Mouse (Mus musculus): ENCODE results near the gene Map3k21. TPM values are rescaled to one million over a fixed set of nuclear protein-coding genes. Genes with fewer than 3 reads are reported as not detected.

Gene Map3k21
- total RNA-seq, 4 experiments from 2014 or later: 0.78 to 2.1 (median 1.2) TPM

DNA sequence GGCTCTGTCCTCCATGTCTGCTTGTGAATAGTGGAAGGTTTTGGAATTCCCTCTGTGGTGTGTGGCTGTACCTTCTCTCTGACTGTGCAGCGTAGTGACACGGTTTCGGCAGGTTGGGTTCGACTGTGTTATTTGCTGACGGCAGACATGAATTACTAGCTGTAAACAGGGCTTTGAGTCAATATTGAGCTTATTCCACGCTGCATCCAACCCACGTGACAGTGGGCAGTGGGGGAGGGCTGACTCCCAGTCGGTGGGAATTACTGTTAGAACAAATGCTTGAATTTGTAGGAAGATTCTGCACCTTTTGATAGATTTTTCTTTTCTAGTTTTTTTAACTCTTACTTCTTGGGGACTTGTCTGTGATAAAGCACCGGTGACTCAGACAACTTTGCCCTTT is 4.1 kb downstream of the Map3k21 start:
- no peak for DNase-seq (ENCODE audit: low spot score)

DNA sequence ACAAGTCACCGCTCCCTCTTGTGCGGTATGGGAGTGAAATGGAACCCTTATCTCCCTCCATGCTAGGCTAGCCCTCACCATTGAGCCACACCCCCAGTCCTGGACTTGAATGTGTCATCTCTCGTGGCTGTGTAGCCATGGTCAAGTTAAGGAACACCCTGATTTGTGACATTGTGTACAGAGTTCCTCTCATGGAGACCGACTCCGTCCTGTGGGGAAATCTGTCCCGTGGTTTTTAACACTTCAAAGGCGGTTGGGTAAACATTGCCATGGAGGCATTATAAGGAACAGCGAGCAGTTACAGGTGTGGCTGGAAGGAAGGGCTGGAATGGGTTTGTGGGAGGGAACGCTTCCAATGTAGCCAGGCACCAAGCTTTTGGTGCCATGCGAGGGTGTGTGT is 6.8 kb downstream of the Map3k21 start:
- DNase-seq (ENCODE audit: low spot score): no peak

DNA sequence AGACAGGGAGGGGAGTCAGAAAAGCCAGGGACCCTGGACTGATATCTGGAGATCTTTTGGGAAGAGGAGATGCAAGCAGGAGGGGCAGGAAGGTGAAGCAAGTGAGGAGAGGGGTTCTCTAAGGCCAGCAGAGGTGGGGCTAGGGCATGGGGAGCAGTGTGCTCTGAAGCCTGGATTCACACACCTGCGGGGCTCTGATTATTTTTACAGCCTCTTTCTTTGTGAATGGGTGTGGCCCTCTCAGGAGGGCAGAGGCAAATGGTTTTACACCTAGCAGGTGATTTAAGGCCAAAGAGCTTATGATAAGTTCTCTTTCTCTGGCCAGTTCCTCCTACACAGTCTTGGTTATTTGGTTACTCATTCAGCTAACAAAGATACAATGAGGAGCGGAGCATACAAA is 8.5 kb downstream of the Map3k21 start:
- no peak for DNase-seq (ENCODE audit: low spot score)

DNA sequence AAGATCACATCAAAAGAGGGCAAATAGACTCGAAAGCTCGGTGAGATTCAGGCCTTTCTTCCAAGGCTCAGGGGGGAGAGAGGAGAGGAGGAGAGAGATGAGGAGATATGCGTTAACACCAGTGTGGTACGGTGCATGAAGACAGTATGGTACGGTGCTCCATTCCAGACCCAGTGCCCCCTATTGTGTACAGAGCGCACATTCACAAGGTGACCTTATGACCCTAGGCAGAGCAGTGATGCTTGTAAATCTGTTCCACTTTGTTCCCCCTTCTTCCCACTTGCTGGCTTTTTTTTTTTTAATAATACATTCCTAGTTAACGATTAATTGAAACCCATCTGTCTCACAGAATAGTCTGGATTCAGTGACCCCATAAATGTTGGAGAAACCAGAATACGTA is 9.3 kb downstream of the Map3k21 start:
- no peak for DNase-seq (ENCODE audit: low spot score)

DNA sequence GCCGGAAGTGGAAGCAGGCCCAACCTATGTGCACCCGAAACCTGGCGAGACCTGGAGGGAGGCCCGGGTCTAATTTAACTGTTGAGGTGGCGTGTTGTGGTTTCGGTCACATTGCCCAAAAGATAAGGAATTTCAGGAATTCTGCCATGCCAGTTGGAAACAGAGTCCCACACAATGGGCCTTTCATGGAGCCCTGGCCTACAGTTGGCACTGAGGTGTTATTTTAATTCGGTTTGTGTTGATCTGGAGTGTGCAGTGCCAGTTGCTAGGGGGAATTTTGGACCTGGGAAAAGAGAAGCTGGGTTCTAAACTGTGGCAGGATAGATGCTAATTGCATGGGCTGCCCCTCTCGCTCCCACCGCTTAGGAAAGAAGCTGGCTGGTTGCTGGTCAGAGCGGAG is 10.0 kb downstream of the Map3k21 start:
- no peak for DNase-seq (ENCODE audit: low spot score)

DNA sequence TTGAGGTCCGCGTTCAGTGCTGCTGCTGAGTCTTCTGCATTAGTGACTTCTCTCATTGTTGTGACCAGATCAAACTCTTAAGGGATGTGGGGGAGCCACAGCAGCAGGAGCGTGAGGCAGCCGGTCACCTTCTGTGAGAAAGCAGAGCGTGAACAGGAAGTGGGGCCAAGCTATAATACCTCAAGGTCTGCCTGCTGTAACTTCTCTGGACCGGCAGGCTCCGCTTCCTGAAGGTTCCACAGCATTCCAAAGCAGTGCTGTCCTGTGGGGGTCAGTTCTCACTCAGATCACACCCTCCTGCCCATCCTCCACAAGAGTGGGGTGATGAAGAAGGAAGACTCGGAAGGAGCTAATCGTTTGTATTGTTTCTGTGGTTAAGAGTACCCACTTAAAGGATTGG is 10.5 kb downstream of the Map3k21 start:
- no peak for DNase-seq (ENCODE audit: low spot score)

DNA sequence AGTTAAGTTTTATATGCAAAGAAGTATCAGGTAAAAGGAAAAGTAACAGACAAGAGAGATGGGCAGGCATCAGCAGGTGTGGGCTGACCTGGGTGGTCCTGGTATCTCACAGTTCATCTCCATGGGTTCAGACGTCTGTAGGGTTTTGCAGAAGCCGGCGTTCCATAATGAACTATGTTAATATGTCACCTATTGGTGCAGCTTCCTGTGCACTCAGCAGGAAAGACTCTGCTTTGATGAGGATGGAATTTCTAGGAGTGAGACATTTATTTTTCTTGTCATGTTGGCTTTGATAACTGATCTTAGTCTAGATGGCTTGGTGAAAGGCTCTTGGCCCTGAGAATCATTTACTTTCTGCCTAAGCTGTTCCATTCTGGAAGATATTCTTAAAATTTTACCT is 12.1 kb downstream of the Map3k21 start:
- no peak for DNase-seq (ENCODE audit: low spot score)

DNA sequence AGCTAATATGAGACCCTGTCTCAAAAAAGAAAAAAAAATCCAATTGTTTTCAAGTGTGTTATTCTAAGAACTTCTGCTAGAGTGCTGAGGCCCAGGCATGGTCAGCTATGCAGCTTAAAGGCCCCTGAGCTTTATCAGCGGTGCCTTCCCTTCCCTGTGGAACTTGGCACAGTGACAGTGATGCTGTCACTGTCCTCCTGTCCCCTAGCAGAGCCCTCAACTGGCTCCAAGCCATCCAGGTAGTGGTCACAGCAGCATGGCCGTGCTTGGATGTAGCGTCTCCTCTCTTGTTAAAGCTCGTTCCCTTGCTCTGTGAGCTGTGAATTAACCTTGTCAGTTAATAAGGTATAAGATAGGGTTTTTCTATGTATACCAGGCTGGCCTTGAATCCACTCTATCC is 16.4 kb downstream of the Map3k21 start:
- DNase-seq (ENCODE audit: low spot score): no peak

DNA sequence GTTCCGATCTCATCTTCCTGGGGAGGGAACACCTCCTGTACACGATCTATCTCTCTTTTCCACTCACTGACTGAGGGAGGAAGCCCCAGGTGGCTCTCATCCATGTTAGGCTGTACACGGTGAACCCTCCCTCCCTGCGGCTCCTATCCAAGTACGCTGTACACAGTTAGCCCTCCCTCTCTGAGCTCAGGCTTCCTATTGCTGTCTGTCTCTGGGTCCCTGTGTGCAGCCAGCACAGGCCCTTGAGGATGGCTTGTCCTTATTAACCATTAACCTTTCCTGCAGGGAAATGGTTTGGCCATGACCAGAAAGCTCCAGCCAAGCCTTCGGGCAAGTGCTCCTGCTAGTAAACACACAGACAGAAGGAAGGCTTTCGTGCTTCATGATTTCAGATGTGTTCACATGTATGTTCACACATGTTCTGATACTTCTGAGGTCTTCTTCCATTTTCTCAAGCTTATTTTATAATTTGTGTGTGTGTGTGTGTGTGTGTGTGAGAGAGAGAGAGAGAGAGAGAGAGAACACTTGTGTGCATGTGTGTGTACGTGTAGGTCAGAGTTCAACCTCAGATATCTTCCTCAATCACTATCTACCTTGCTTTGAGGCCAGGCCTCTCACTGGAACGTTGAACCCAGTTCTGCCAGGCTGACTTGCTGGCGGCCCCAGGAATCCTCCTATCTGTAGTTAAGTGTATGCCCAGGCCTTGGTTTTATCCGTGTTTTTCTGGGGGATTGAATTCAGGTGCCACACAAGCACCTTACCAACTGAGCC is 20.2 kb downstream of the Map3k21 start:
- DNase-seq (ENCODE audit: low spot score): no peak

DNA sequence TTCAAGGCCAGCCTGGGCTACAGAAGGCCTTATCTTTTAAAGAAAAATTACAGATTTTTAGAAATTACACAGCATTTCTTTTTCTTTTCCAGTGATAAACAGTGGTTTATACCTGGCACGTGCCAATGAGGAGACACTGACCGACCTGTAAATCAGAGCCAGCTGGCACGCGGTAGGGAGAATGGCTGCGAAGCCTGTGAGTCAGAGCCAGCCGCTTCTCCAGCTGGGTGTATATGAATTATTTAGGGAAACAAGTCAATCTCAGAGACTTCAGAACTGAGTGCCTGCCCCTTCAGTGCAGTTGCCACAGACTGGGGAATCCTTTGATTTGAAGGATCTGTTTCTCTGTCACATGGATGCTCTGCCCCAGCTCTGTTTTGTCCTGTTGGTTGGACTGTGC is 21.6 kb downstream of the Map3k21 start:
- DNase-seq (ENCODE audit: low spot score): no peak

DNA sequence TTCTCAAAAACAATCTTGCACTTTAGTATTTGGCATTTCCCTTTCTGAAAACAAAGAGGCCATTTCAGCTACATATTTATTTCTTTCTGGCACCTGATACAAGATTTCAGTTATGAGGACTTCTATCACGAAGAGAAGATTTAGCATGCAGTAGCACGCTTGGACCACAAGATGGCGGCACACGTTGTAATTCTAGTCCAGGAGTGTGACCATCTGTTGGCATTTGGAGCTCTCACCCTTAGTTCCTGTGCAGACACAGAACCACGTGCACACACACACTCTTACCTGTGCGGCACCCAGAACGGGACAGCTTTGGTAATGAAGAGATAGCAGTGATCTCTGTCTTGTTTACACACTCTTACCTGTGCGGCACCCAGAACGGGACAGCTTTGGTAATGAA is 25.4 kb downstream of the Map3k21 start:
- DNase-seq (ENCODE audit: low spot score): peak; percentile 7

DNA sequence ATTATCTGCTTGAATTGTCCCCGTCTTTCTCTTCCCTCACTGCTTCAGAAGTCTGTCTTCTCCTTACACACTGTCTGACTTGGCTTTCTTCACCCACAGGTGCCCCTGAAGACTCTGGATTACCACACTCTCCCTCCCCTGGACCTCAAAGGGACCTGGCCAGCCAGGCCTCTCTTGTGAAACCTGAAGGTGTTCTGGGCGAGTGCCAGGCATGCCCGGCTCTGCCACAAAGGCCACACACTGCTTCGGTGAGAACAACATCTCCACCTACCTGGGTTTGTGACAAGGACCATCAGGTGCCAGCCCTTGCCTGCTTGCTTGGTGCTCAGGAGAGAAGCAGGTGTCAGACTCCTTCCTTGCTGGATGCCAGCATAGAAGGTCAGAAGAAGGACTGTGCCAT is 34.3 kb downstream of the Map3k21 start:
- no peak for DNase-seq (ENCODE audit: low spot score)

DNA sequence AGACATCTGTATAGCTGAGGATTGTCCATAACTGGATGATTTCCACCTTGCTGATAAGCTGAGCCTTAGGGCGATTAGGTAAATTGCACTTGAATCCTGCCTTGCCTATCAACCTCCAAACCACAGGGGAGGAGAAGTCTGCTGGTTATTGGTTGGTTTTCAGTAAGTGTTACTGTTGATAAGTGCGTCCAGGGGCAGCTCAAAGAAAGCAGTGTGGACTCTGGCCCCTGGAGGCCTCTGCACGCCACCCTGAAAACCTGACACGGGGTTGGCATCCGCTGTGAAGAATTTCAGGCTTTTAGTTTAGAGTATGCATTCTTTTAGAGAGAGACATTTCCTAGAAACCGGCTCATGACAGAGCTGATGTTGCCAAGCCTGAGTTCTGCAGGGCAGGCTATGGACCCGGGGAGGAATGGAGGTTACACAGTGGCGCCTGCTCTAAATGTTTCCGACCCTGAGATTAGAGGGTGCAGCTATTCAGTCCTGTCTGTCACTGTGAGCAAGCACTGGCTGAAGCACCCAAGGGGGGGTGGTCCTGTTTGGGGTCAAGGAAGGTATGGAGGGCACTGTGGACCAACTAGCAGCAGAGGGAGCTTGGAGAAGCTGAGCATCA is 38.6 kb downstream of the Map3k21 start:
- no peak for DNase-seq (ENCODE audit: low spot score)

DNA sequence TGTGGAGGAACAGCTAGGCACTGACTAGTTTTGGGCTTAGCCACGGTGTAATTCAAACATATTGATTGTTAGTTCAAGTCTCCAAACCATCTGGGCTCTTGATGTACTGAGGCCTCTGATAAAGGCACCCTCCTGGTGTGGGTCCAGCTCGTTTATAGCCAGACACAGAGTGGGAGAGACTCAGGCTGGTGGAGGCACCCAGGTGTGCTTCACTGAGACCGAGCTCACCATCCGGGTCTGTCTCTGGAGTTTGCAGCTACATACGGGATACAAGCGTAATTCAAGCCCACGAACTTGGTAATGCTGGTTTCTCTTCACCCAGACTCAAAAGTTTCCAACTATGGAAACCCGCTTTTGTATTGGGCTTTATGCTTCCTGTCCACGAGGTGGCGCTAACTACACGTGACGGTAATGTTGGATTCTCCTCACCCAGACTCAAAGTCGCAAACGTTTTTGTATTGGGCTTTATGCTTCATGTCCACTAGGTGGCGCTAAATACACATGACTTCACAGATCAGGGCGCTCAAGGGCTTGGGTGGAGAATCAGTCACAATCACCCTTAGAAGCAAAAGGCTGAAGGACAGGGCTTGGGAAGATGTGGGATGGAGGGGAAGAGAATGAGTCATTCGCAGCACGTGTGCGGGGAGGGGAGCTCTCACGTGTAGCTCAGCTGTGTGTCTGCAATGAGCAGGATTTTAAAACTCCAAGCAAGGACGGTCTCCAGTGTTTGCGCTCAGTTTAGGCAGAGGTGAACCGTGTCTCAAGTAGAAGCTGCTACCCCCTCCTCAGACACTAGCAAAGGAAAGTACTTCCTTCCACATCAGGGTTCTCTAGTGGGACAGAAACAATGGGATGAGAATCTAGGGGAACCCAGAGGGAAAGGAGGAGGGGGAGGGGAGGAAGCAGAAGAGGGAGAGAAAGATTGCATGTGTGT is 40.0 kb downstream of the Map3k21 start:
- peak; percentile 86 for DNase-seq (ENCODE audit: low spot score)

DNA sequence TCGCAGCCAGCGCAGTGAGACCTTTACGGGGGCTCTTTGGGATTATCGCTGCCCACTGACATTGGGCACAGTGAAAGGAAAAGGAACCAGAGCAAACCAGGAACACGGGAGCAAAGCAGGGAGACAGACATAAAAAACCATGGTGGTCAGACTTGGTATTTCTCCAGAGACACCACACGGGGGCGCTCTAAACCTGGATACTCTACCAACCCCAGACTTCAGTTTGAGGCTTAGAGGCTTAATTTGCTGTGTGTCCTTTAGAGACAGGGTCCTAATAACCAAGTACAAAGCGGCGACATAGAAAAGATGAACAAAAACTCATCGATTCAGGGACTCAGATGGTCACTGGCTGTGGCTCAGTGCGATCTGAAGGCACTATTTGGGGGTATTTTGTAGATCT is 45.4 kb downstream of the Map3k21 start:
- no peak for DNase-seq (ENCODE audit: low spot score)

DNA sequence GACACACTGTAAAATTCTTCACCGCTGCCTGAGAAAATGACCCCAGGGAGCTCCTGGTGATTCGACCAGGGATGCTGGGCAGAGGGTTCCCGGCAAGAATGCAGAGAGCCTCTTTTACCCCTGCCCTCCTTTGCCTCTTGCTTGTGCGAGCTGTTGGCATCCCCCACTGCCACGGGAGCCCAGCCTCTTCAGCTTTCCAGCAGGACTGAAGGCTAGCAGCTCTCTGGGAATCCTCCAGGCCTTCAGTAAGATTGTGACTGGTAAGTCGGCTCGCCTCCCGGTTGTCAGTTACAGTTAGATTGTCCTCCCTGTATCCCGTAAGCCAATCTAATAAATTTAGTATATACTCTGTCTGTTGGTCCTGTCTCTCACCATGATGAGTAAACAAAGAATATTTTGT is 46.5 kb downstream of the Map3k21 start:
- no peak for DNase-seq (ENCODE audit: low spot score)

DNA sequence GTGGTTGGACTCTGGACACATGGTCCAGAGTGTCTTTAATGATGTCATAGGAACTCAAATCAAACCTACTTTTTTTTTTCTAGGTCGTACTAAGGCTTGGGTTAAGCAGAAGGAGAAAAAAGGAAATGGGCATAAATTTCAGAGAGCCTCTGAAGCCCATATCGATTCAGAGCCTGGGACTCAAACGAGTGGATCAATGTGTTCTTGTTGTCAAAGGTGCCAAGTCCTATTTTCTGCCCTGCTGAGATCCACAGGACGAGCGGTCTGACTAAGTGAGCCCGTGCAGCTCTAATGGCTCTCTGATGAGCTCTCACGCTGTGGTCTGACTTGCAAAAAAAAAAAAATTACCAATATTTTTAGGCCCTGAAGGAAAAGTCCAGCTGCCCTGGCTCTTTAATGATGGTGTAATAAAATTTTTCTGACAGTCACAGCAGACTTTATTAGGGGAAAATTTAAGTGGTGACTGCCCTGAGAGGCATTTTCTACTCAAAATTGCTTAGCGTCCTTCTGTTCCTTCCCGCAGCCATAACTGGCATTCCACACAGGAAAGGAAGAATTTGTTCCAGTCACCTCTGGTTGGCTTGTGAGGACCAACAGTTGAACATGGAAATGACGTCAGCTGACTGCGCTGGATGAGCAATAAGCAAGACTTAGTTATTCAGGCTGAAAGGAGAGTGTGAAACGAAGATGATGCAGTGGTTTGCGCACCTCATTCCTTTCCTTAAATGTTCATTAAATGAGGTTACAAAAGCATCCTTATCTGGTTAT is 47.2 kb downstream of the Map3k21 start:
- no peak for DNase-seq (ENCODE audit: low spot score)

DNA sequence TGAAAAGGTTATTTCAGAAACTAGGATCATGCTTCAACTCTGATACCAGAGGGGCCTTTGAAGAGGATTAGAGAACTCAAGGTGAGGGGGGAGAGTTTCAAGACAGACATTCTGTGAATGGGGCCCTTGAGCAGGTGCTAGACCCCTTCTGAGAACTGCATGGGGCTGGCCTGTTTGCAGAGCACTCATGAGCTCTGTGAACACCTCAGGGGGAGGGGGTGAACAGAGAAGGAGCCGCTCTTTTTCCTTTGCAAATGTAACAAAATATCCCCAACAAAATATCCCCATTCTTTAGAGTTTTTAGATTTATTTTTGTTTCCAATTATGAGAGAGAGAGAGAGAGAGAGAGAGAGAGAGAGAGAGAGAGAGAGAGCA is 47.7 kb downstream of the Map3k21 start:
- DNase-seq (ENCODE audit: low spot score): no peak

DNA sequence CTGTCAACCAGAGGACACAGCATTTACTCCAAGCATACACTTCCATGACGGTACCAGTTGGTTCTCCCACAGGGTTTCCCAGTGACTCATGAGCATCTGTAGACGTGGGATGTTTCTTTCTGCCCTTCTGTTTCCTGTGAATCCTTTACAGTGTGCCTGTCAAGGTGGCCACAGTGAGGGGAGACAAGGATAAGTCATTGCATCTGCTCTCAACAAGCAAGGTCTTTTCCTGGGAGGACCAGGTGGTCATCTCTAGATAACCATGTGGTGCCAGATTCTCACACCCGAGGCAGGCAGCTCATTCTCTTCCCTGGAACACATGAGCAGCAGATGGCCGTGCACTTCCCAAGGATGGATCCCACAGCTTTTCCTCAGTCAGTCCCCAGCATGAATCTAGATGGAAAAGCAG is 49.1 kb downstream of the Map3k21 start:
- DNase-seq (ENCODE audit: low spot score): no peak

DNA sequence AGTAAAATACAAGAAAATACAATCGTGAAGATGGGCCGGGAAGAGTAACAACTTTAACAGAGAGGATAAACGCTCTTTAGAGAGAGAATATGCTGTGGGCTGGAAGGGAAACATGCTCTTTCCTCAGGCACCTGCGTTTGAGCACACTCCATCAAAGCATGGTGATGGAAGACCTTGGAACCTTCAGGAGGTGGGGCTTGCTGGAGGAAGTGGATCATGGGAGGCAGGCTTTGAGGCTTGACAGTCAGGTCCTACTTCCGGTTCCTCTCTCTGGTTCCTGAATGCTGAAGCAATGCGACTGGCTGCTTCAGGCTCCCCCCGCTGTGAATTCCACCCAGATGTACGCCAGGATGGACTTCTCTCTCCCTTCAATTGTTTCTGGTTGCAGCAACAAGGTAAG is 49.8 kb downstream of the Map3k21 start:
- DNase-seq (ENCODE audit: low spot score): no peak

DNA sequence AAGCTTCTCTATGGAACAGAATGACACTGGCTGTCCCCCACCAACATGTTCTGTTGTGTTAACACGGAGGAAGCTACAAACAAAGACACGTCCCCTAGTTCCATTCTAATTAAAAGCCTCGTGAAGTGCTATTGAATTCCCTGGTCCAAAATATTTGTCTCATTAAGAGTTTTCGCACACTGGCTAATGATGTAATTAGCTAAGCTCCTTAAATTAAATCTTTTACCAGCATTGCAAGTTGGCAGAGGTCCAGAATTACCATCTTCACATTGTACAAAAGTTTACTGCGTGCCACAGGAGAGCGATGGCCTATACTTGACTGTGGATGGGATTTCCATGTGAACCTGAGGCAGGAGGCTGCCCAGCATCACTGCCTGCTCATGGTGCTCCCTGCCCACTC is 51.5 kb downstream of the Map3k21 start:
- no peak for DNase-seq (ENCODE audit: low spot score)

DNA sequence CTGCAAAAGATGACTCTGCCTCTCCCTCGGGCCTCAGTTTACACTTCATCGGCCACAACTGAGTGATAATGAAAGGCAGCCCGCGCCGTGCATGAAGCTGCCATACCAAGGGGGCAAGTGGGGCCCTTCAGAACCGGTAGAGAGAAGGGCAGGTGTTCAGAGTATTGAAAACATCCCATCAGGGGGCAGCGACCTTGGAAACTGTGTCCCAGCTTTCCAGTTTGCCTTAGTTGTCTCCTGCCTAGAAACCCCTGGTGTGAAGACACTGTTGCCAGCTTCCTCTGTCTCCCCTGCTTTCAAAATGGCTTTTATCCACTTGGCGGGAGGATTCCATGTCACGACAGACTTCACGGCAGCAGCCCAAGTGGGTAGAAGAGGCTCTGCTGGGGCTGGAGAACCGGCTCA is 53.6 kb downstream of the Map3k21 start:
- DNase-seq (ENCODE audit: low spot score): no peak
